Mouse (Mus musculus): ENCODE measurements around the gene Sdhaf1.

Gene Sdhaf1

DNA sequence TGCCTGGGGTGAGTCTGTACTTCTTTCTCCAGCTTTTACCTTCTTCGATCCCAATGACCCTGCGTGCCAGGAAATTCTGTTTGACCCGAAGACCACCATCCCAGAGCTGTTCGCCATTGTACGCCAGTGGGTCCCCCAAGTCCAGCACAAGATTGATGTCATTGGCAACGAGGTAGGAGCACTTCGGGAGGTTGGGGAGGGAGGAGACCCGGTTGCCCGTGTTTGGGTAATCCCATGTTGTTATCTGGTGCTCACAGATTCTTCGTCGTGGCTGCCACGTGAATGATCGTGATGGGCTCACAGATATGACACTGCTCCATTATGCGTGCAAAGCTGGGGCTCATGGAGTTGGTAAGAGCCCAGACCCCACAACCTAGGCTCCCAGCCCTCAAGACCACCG, 26.9 kb downstream of the Sdhaf1 start:
- no peak for ATAC-seq (ENCODE audit: insufficient number of reproducible peaks, low FRiP score, low TSS enrichment)

DNA sequence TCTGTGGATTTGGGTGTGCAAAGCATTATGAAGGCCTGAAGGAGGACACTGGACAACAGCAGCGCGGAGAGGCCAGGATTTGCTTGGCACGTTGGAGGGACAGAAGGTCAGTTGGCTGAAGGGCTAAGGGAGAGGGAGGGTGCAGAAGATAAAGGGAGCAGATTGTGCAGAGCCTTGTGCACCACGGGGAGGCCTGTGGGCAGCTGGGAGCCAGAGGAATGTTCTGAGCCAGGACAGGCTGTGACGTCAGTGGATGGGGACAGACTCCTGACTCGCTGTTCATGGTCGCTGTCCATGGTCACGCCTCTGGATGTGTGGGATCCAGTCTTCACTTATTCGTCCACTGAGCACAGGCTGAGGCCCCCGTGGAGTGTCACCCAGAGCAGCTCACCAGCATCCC, 28.6 kb downstream of the Sdhaf1 start:
- ATAC-seq (ENCODE audit: insufficient number of reproducible peaks, low FRiP score, low TSS enrichment), result peak; percentile 72; the same call in 1 of the 2 replicates

DNA sequence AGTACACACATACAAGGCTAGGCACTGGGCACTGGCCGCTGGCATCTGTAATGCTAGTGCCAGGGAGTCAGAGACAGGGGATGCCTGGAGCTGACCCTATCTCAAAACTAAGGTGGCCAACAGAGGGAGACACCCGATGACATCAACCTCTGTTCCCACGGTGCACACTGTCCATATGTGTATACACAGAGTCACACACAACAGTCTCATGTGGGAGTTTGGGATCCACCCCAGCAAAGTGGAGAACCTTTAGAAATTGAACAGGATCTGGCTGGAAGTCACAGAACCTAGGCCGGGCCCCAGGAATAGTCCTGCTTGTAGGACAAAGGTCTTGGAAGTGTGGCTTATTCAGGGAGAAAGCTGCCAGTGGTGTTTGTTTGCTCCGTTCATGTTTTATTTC, 29.4 kb downstream of the Sdhaf1 start:
- ATAC-seq (ENCODE audit: insufficient number of reproducible peaks, low FRiP score, low TSS enrichment), result no peak

DNA sequence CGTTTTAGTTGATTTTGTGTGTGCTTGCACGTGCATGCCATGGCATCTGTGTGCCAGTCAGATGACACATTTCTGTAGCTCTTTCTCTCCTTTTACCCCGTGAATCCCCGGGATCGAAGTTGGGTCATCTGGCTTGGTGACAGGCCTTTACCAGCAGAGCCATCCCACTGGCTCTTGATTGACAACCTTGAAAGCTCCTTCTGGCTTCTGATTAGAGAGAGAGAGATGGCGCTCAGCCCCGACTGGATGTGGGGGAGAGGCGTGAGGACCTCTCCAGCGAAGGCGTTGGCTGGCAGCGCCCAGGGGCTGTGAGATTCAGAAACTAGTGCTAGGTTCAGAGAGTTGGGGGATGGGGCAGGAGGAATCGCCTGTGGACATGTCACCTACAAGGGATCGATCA, 29.9 kb downstream of the Sdhaf1 start:
- ATAC-seq (ENCODE audit: insufficient number of reproducible peaks, low FRiP score, low TSS enrichment), result no peak

DNA sequence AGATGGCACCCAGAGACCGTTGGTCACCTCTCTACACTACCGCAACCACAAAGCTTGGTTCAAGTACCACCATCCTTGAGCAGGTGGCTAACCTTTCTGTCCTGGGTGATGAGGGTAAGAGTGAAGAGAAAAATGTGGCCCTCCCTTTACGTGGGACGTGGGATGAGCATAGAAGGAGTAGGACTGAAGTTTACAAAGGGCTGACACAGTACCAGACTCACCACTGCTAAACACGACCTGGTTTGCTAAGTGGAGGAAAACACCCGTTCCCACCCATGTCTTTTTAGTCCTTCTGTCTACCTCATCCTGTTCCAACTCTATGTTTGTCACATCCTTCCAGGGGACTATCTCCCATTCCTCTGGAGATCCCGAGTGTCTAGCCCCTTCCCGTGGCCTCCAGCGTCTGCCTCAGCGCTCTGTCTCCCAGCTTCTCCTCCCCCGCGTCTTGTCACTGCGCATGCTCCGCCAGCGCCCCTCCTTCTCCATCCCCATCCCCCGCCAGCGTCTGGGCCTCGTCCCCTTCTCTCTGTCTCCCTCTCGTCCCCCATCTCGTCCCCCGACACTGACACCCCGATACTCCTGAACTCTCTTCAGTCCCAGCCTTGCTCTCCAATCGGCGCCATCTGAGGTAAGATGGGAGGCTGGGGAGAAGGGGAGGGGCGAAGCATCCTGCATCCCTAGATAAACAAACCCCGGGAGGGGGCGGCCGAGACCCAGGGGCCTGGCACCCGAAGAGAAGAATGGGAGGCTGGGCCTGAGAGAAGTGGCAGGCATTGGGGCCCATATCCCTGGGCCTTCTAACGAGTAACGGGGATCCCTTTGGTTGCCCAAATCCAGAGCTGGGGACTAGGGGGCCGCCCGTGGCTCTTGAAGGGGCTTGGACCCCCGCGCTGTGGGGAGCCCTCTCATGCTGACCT, 32.2 kb downstream of the Sdhaf1 start, which contains the start of gene Clip3:
TSS of gene Clip3 (plus strand) at position 514 of the 917 bp plus-strand sequence.
- ATAC-seq (ENCODE audit: insufficient number of reproducible peaks, low FRiP score, low TSS enrichment), result peak; percentile 53; the same call in 1 of the 2 replicates

DNA sequence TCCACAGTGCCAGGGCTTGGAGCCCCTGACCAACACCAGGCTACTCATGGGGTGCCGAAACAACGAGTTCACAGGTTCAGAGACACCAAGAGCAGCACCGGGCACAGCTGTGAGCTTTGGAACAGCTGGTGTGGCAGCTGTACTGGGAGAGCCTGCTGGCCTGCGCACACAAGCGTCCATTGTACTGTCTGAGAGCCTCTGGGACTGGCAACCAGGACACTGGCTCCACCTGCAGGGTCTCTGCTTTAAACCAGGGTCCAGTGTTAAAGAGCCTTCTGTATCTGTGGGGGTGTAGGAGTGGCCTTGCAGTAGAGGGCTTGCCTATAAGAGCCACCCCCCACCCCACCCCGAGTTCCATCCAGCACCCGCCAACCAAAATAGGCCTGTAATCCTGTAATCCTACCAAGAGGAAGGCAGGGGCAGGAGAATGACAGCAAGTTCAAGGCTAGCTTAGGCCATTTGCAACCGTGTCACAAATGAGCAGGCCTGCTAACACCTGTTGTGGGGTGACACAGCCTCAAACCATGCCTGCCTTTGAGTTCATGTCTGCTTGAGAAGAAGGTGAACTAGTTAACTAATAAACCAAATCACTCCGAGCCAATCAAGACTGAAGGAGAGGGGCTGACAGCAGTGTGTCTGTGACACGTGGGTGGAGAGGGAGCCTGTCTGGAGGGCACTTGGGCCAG, 33.8 kb downstream of the Sdhaf1 start:
- ATAC-seq (ENCODE audit: insufficient number of reproducible peaks, low FRiP score, low TSS enrichment), result no peak

DNA sequence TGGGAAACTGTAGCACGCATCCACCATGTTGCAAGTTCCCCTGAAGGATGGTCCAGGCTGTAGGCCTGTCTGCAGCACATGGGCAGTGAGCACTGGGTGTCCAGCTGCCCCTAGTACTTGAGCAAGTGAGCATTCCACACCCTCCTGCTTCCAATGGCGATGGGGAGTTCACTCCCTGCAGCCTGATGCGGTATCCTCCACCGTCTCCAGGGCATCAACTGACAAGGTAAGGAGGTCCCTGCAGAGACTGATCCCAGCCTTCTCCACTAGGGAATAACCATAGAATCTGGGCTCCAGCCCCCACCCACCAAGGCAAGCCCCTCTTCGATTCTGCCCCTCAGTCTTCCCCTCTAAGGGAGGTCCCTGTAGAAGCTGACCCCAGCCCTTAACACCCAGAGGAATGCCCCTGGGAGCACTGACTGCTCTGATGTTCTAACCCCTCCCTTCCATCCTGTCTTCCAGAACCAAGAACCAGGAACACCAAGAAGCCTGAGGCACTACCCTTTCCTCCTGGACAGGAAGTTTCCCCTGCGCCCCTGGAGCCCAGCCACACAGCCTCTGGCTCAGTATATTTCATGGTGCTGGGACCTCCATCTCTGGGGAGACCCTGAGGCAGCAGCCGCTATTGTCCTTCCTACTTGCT, 34.5 kb downstream of the Sdhaf1 start:
- ATAC-seq (ENCODE audit: insufficient number of reproducible peaks, low FRiP score, low TSS enrichment), result no peak

DNA sequence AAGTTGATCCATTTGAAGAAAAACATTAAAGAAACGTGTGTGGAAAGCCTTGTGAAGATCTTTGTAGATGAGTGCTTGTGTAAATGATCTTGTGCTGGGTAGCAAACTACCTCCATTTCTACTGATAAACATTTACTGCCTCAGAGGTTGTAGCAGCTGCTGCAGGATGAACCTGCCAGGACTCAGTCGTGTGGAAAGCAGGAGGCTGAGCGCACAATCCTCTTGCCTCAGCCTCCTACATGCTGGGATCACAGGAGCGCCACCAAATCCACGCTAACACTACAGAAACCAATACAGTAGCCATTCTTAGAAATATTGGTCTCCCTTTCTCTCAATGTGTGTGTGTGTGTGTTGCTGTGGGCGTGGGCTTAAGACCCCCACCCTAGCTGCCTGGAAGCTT, 35.6 kb downstream of the Sdhaf1 start:
- ATAC-seq (ENCODE audit: insufficient number of reproducible peaks, low FRiP score, low TSS enrichment), result no peak

DNA sequence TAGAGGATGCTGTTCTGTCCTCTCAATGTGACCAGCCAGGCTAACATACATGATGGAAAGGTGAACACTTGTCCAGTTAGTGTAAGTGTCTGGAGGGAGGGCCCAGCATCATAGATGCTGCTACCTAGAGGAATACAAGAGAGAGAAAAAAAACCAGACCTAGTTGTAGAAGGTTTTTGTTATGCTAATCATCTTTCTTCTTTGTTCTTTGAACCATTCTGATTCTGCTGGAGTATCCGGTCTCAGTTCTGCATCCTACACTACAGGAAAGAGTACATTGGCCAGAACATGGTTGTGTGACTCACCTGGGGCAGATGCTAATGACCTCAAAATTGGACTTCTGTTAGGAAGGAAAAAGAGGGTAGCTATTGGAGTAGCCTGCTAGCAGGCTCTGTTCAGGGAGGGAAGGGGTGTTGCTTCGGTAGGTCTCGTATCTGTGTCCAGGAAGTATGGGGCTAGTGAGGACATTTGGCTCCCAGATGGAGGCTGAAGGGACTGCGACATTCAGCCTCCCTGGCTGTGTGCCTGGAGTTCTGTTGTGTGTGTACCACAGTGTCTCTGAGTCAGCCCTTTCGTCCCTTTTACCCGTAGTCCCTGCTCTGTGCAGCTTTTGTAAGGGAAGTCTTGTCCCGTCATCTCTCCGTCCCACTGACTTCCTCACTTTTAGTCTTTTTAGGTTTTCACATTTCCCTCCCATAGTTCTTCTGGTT, 36.8 kb downstream of the Sdhaf1 start:
- peak; percentile 17; the same call in 1 of the 2 replicates for ATAC-seq (ENCODE audit: insufficient number of reproducible peaks, low FRiP score, low TSS enrichment)

DNA sequence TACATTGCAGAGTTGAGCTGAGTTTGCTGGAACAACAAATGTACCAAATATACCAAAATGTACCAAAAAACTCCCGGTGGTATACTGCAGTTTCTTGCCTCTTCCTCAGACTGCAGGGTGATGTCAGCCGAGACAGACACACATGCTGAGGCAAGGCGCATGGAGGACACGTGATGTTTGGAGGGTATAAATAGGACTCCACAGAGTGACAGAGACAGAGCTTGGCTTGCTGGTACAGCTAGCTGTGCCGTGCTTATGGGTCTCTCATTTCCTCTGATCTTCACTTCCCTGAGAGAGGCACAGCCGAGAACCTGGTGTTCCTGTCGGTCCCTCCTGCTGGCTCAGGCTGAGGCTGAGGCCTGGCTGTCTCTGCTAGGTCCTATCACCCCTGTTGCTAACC, 41.0 kb downstream of the Sdhaf1 start:
- no peak for ATAC-seq (ENCODE audit: insufficient number of reproducible peaks, low FRiP score, low TSS enrichment)

DNA sequence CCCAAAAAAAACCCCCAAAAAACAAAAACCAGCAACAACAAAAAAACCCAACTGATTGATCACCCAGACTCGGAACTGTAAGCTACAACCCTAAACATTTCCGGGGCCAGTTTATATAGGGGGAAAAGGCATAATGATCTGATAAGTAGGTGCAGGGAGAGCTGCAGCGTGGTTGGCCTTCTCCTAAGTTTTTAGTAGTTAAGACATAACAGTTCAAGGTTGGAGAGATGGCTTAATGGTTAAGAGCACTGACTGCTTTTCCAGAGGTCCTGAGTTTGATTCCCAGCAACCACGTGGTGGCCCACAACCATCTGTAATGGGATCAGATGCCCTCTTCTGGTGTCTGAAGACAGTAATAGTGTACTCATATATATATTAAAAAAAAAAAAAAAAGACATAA, 42.2 kb downstream of the Sdhaf1 start:
- no peak for ATAC-seq (ENCODE audit: insufficient number of reproducible peaks, low FRiP score, low TSS enrichment)

DNA sequence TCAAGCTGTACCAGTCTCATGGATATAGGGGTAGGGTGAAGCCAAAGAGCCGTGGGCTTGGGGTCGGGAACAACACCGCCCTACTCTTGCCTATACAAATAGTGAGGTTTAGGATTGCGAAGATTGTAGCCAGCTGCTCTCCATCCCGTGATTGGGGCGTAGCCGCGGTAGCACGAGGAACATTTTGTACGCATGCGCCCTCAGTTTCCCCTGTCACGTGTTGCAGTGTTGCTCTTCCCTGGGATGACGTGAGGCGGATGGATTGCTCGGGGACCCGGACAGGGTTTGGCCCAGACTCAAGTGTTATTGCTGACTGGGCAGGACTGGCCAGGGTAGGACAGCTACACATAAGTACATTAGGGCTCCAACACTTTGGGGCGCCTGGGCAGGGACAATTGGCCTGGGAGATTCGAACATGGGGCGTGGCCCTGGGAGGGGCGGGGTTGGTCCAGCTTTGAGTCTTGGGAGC, 43.0 kb downstream of the Sdhaf1 start:
- peak; percentile 74 for ATAC-seq (ENCODE audit: insufficient number of reproducible peaks, low FRiP score, low TSS enrichment)

DNA sequence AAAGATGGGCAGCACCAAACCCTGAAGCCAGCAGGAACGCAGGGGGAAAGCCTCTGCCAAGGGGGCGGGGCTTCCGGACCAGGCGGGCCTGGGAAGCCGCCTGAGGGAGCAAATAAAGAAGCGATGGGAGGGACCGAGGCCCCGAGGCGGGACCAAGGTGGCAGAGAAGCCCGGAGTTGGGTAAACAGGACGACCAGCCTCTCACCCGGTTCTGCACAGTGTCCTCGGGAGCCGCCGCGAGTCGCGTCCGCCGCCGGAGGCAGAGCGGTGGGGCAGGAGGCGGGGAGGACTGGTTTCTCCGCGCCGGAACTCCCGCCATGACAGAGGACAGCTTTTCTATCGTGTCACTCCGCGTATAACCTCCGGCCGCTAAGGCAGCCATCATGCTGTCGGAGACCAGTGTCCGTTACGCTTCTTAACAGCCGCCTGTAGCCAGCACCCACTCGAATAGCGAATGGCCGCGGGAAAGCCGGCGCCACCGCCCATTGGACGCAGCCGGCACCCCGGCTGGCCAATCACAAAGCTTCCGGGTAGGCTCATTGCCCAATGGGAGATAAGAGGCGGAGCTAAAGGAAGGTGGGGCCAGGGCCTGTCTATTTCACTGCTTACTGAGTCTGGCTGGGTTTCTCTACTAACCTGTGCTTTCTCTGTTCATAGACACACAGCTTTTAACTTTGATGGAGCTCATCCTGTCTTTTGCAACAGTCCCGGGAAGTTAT, 43.6 kb downstream of the Sdhaf1 start, which contains the start of the genes Thap8 and Wdr62:
TSS of gene Thap8 (plus strand) at position 144 of the 719 bp plus-strand sequence.
TSS of gene Wdr62 (minus strand) at position 469 of the 719 bp plus-strand sequence.
- peak; percentile 88 for ATAC-seq (ENCODE audit: insufficient number of reproducible peaks, low FRiP score, low TSS enrichment)

DNA sequence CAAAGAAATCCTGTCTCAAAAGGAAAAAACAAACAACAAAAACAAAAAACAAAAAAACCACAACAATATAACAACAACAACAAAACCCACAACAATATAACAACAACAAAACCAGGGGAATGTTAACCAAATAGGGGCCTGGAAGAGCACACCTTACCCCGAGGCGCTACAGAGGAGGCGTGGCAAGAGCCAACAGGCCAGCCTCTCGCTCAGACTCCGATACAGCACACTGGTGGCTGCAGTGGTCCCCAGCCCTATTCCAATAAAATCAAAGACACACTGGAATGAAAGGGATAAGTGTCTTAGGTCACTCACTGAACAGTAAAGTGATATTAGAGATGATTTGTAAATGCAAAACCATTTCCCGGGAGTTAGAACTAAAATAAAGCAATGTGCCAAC, 44.2 kb downstream of the Sdhaf1 start:
- no peak for ATAC-seq (ENCODE audit: insufficient number of reproducible peaks, low FRiP score, low TSS enrichment)

DNA sequence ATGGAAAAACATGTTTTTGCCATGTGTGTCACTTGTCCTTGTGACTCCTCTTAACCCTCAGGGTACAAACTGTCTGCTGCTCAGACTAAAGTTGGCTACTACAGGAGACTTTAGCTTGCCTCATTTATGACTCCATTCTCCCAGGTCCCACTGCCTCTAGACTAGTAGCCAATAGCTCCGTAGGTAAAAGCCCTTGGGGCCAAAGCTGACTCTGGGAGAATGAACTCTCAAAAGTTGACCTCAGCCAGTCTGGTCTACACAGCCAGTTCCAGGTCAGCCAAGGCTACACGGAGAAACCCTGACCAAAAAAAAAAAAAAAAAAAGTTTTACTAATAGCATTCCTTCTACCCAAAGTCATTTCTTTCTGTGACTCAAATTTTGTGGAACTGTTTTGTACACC, 44.8 kb downstream of the Sdhaf1 start:
- no peak for ATAC-seq (ENCODE audit: insufficient number of reproducible peaks, low FRiP score, low TSS enrichment)

DNA sequence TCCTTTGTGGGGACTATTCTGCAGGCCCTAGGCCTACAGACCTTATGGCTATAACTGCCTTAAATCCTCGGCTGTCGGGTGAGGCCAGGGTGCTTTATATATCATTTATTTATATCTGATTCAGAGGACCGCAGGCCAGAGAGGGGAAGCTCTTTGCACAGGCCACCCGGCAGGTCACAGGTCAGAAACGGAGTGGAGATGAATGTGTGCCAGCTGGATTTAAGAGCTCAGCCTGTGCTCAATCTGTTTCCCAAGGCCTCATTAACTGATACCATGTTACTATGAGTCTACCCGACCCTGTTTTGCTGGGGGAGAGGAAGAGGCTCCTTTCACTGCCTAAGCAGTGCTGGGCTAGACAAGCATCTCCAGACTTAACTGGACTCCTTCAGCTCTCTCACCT, 49.3 kb downstream of the Sdhaf1 start:
- no peak for ATAC-seq (ENCODE audit: insufficient number of reproducible peaks, low FRiP score, low TSS enrichment)

All from cerebellum, adult (tissue).